Mouse (Mus musculus): ENCODE results near the gene Sirpa. TPM values are rescaled to one million over a fixed set of nuclear protein-coding genes. Genes with fewer than 3 reads are reported as not detected.

The Sirpa gene
- 100 to 1,000 TPM; 110 to 121 TPM for total RNA-seq (2021)

DNA sequence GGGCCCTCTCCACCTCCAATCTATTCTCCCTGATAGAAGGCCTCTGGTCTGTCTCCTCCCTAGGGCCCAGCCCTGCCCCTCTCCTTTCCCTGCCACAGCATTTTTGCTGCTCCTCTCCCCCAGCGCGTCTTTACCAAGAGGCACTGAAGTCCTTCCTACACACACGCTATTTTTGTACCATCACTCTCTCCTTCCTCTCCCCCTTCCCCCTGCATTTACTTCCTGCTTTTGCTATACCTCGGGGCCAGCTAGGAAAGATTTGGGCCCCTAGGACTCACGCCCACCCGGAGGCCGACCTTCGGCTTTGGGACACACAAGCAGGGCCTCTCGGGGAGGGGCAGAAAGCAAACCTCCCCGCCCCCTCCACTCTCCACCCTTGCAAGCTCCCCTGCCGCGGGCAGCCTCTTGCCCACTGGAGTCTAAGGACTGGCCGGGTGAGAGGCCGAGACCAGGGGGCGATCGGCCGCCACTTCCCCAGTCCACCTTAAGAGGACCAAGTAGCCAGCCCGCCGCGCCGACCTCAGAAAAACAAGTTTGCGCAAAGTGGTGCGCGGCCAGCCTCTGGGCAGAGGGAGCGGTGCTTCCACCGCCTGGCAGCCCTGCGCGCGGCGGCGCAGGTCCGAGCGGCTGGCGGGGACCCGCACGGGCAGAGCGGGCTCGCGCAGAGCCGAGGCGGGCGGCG, at the start of gene Sirpa:
Gene Sirpa (plus strand): TSS at position 377 of the 682 bp plus-strand sequence.
- peak; percentile 59 for DNase-seq
- intact Hi-C loops (cut with DNase I), result loop anchor here (5.0 kb wide), 1 partner anchor 90 kb away; no protein-coding TSS in a partner anchor

DNA sequence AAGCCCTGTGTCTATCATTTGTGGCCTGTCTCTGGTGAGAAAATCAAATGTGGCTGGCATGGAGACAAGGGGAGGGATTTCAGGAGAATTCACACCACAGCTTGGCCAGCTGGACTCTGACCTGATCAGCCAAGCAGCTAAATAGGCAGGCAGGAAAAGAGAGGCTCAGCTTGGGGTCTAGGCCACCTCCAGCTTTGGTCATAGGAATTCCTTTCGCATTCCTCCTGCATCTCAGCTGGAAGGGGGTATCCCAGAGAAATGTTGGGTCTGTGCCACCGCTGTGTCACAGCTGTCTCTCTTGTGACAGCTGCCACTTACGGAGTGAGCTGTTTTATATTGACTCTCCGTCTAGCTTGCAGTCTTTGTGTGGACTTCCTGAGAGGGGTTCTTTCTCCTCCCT, 48.2 kb upstream of the Sirpa start:
- intact Hi-C loops (cut with DNase I), result no loop called here
- DNase-seq, result peak; percentile 81

DNA sequence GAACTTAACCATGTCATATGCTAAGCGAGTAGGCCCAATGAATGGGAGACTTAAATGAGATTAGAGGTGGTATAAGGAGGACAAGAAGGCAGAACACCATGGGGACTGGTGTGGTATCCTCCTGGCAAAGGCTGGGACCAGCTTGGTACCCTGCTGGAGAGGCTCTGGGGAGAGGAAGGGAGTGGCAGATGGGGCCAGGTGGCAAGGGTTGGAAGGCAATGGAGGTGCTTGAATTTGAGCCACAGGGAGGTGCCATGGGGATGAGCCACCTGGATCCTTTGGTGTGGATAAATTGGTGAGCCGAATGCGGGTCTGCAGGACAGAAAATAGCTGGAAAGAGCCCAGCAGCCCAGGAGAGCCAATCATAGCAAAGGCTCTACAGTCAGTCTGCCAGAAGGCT, 47.7 kb upstream of the Sirpa start:
- peak; percentile 82 for DNase-seq
- intact Hi-C loops (cut with DNase I), result no loop called here

DNA sequence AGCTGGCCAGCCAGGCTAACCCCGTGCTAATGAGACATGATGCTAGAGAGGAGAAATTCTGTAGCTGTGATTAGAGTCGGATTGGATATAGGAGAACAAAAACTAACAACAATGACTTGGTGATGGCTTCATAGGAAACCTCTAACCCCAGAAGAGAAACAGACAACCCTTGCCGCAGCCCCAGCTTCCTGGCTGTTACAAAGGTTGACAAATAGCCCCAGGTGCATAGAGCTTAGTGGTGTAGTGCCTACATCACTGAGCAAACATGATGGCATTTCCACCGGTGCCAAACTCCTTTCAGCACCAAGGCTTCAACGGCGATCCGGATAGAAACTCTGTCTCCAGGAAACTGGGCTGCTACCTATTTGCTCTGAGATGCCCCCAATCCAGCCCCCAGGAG, 47.0 kb upstream of the Sirpa start:
- intact Hi-C loops (cut with DNase I), result no loop called here
- DNase-seq, result no peak

DNA sequence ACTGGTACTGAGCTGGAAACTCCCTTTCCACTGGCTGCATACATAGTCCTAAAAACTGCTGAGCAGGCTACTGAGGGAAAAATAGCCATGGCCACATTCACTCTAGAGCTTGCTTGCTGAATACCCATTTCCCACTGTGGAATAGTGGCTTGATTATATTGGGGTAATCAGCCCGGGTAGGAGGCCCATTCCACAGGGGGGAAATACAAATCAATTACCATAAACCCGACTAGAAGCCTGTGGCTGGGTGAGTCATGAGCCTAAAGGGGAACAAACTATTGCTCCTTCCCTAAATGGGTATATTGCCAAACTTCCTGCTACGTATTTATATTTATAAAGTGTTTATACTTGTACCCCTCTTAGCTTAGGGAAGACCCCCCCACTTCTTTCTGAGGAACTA, 45.9 kb upstream of the Sirpa start:
- intact Hi-C loops (cut with DNase I), result no loop called here
- DNase-seq, result no peak

DNA sequence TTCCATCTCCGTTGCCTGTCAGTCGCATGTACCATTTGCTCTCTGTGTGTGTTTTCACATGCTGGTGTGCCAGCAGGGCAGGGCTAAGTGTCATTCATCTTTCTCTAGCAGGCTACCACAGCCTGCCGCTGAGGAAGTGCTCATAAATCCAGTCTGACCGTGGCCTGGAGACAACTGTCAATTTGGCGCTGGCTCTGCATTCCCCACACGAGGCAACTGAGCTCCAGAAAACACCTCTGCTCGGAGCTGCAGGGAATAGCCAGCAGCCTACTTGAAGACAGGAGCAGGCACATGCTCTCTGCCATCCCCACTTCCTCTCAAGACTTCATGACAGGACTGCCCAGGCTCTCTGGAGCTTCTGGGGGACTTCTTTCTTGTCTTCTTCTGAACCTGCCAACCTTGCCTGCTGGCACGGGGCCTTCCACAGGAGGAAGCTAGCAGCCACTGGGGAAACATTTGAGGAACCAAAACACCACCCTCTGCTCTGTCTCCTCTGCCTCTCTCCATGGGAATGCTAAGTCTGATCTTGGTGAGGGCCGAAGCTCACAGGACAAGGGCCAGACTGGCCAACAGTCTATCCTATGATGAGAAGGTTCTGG, 43.0 kb upstream of the Sirpa start:
- intact Hi-C loops (cut with DNase I), result no loop called here
- DNase-seq, result peak; percentile 36

DNA sequence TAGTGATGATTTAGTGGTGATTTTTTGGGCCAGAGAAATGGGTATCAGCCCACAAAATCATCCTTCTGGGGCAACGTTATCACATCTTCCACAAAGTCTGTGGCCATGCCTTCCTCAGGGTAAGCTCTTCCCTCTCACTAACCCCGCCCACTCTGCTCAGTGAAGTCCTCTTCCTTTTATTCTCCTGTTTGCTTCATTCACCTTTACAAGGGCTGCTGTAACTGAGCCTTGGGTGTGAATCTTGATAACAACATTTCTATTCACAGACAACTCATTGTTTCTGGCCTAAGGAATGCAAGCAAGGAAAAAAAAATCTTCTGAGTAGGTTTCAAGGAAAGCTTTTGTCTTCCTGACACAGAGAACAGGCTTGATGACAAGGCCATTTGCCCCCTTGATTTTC, 41.9 kb upstream of the Sirpa start:
- intact Hi-C loops (cut with DNase I), result no loop called here
- DNase-seq, result no peak

DNA sequence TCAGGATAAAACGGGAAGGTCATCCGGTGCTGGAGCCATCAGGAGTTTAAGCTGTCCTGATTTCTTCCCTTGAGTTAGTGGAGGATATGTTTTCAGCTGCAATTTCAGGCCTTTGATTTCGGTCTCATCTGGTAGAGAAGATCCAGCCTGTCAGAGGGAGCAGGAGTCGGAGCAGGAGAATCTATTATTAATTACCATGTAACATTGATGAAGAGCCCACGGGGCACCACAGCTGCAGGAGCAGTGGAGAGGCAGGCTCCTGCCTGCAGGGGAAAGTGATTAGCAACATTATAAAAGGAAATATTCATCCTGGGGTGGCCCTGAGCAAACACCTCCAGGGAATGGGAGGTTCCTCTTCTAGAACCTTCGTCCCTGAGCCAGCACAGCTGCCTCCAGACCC, 36.6 kb upstream of the Sirpa start:
- intact Hi-C loops (cut with DNase I), result no loop called here
- DNase-seq, result no peak

DNA sequence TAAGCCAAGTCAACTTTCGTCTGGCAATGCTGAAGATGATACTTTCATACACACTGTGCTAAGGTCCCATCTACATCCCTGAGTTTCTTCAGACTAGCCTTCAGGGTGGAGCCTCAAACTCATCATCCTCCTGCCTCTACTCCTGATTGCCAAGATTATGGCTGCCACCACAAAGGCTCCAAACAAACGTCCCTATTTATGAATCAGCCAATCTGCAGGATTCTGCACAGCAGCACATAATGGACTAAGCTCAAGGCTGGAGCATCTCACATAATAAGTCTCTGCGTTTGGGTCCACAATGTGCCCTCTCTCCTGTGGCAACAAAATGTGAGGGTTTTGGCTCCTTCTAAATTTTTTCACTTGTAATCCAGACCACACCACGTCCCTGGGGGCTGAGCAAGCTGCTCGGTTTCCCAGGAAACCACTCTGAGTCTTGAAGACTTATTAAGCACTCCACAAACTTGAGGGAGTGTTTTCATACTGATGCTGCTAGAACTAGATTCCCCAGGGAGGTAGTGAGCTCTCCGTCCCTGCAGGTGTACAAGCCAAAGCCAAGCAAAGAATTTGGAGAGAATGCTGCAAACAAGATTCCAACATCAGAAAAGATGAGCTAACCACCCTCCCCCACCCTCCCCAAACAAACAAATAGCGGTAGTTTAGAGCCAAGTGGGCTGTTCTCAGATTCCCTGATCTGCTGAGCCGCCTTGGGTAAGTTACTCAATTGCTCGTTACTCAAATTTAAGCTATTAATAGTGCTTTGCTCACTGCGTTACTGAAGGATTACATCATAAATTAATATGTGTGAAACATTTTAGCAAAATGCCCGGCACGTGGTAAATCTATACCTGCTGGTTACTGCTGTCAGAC, 34.4 kb upstream of the Sirpa start:
- intact Hi-C loops (cut with DNase I), result no loop called here
- no peak for DNase-seq

DNA sequence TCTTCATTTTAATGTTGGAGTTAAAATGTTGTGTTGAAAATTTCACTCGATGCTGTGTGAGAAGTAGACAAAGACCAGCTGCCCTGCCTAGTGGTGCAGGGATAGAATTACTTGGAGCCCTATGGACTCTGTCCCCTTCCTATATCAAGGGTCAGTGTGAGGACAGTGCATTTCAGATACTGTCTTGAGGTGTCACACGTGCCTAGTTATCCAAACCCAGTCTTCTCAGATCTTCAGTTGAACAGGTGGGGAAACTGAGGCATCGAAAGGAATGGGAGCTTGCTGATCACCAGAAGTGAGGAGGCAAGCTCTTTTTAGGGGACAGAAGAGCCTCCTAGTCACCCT, 33.8 kb upstream of the Sirpa start:
- intact Hi-C loops (cut with DNase I), result no loop called here
- DNase-seq, result no peak

DNA sequence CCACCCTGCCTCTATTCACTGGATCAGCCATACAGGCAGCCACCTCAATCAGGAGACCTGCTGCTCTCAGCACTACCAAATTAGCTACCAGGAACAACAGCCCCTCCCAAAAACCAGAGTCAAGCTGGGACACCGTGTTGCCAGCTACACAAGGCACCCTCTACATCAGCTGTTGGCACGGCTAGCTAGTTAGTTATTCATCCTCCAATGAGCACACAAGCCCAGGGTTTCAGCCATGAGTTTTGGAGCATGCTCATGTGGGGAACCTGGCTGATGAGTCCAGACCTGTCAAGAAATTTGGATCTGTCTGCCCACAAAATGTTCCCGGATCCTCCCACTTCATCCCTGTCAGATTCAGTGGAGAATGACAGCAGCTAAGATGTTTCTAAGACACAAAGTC, 30.8 kb upstream of the Sirpa start:
- peak; percentile 30 for DNase-seq
- intact Hi-C loops (cut with DNase I), result no loop called here

DNA sequence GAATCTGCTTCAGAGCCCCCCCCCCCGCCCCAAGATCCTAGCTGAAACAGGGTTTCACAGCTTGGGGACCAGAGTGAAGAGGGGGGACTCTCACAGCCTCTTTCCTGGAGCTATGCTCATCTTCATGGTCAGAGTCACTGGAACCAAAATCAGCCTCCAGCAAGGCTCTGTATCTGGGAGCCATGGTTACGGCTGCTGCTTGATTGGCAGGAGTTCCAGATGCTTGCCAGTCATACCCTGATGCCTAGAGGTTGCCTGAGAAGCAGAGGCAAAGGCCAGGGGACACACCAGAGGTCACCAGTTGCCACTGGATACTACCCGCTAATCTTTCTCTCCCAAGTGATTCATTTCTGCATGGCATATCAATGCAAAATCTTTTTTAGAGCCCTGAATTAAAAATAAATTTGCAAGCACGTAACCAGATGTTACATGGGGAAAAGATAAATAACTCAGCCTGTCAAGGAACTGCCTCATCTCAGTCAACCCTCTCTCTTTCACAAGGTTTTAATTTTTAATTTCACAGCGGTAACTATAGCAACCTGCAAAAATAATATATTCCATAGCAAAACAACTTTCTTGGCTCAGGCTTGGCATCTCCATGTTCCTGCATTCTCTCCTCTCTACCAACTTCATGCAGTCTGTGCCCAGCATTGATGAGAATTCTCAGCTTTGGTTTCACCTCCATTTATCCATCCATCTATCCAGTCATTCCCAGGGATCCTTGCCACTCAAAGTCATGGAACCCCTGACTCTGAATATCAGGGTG, 28.5 kb upstream of the Sirpa start:
- intact Hi-C loops (cut with DNase I), result no loop called here
- no peak for DNase-seq

DNA sequence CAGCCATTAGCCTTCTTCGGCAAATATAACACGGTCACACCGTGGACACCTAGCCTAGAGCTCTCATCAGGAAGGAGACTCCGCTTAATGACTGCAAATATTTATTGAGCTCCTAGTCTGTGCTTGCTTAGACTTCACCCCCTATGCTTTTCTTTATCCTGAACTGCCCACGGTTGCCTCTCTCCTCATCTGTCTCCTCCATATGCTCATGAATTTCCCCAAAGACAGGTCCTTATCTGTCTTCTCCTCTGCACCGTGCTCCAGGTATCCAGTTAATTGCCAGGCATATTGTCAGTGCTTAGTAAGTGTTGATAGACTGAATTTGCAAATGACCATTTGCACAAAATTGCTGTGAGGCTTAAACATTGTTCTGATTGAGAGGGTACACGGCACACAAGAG, 23.5 kb upstream of the Sirpa start:
- DNase-seq, result no peak
- intact Hi-C loops (cut with DNase I), result no loop called here

DNA sequence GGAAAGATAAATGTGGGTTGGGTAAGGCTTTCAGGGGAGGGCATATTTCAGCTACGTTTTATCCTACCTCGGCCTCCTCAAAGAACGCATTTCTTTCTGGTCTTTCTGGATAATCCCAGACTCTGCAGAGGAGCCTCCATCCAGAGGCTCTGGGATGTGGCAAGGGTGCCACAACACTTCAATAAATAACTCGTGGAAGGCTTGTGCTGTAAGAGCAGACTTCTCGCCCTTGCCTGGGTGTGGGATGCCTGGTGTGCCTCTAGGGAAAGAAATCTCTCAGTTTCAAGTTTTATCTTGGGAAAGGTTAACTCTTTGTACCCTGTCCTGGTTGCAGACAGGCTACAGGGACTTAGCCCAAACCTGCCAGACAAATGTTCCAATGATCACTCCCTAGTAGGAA, 23.1 kb upstream of the Sirpa start:
- no peak for DNase-seq

DNA sequence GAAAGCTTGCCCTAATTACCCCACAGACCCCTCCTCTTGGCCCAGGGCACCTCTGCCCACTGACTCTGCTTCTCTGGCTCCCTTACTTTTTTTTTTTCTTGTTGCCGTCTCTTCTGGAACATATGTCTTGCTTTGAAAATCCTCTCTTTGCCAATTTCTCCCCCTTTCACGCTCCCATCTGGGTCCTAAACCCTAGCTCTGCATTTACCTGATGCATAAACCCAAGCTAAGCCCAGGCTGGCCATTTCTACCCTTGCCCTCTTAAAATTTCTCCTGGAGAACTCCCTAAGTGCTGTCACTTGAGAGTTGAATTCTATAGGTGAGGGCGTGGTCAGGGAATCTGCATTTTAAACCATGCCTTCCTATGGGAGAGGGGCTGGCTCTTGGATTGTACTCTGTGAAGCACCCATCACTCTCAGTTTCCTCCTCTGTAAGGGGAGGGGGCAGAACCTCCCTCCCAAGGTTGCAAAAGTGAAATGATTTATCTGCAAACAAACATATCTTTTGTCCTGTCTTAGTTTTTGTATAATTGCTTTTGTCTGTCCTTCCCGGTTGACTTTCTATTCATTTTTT, 18.8 kb upstream of the Sirpa start:
- no peak for DNase-seq
- intact Hi-C loops (cut with DNase I), result no loop called here

More for the DNA sequence above, 23.1 kb upstream of the Sirpa start:
- intact Hi-C loops (cut with DNase I), result no loop called here

DNA sequence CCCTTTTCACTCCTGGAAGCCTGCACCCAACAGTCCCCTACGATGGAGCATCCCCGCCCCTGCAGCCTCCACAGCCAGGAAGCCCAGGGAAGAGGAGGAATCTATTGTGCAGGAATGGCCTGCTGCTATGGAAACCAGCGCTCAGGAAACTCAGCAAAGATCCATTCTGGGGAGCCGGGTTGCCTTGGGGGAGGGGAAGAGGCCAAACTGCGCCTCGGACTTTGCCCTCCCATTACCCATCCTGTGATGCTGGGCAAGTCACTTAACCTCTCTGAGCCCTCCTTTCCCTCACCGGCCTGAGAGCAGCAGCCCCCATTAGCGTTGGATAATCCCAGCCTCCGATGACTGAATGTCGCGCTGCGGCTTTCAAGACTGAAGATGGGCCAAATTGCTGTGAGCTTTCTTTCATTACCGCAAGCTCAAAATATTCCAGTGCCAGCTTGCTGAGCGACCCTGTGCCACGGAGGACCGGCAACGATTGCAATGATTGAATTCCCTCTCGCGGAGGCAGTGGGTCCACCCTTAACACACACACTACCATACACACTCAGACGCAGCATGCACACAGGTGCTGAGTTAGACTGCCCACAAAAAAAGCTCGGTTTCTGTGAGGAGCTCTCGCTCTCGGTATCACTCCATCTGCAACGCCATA, 18.1 kb upstream of the Sirpa start:
- intact Hi-C loops (cut with DNase I), result no loop called here

DNA sequence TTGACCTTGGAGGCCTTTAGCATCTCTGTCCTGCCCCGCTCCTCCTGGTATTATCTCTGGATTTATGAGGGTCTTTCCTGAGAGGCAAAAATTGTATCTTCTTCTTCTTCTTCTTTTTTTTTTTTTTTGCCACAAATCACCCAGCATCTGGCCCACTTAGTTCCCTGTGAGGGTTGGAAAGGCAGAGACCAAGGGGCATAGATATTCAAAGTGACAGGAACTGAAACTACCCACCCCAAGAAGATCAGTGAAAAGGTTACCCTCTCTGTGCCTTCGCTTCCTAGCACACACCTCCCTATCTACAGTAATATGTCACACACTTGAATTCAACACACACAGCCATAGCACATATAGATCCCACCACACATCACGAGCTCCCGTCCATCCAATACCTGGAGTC, 17.5 kb upstream of the Sirpa start:
- intact Hi-C loops (cut with DNase I), result no loop called here
- DNase-seq, result no peak

More for the DNA sequence above, 18.1 kb upstream of the Sirpa start:
- peak; percentile 24 for DNase-seq

DNA sequence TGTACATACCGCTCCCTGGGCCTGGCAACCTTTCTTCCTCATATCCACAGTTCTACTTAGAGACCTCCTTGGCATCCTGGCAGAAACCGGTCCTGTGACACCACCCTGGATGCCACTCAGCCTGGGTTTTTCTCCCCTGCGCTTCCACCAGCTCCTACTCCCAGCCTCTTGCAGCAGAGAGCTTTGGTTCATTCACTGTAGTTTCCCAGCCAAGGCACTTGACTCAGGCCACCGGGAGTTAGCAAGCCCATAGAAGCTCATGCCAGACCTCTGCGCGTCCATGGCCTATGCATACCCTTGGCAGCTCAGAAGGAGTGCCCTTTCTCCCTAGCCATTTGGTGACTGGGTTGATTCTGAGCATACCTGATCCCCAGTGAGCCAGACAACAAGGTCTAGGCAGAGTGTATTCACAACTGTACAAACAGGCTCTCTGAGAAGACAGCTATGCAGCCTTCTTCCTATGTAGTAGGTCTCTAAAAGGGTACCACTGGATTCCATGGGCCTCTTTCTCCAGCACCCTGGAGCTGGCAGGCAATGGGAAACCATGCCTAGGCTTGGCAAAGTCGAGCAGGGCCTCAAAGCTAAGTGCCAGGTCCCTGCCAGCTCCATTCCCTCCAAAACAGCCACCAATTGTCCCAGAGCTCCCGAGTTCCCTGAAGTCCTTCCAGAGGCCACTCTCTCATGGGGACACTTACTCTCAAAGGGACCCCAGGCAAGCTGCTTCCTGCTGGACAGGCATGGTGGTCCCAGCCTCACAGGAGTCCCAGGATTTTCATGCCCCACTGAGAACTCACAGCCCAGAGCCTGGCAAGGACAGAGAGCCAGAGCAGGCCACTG, 15.8 kb upstream of the Sirpa start:
- intact Hi-C loops (cut with DNase I), result no loop called here
- DNase-seq, result peak; percentile 57

DNA sequence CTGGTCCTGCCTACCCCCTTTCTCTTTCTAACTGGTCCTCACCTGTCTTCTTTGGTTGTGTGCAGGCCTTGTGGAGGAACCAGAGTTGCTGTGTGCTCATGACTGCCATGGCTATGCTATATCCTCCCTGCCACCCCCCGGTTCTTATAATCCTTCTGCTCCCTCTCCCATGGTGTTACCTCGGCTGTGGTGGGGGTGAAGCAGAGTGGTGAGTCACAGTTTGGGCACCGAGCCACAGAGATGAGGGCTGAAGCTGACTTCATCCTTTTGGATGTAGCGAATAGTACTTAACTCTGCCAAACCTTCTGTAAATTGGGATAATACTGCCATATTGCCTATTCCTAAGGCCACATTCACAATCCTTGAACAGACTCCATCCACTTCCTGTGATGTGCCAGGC, 12.0 kb upstream of the Sirpa start:
- DNase-seq, result no peak
- intact Hi-C loops (cut with DNase I), result no loop called here

All from left cerebral cortex, postnatal 4 days (tissue).